Mouse (Mus musculus): ENCODE data around the gene Tshz2.
A peak's percentile ranks its signal among the peaks of the same experiment; 100 is the strongest.

Tshz2 gene

DNA sequence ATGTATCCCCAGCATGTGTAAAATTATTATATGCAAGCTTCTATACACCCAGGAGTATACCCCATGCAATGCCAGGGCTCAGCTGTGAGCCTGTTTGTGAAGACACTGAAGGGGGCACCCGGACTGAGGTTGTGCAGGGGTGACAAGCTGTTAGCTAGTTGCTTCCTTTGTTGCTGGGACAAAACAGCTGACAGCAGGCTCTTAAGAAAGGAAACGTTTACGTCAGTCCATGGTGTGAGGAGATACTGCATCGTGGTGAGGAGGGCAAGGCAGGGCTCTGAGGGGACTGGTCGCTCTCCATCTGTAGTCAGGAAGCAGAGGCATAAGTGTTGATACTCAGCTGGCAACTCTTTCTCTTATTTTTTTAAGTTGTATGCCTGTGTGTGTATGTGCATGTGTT is 237.7 kb downstream of the Tshz2 start:
- no peak for DNase-seq (ENCODE audit: low spot score)

DNA sequence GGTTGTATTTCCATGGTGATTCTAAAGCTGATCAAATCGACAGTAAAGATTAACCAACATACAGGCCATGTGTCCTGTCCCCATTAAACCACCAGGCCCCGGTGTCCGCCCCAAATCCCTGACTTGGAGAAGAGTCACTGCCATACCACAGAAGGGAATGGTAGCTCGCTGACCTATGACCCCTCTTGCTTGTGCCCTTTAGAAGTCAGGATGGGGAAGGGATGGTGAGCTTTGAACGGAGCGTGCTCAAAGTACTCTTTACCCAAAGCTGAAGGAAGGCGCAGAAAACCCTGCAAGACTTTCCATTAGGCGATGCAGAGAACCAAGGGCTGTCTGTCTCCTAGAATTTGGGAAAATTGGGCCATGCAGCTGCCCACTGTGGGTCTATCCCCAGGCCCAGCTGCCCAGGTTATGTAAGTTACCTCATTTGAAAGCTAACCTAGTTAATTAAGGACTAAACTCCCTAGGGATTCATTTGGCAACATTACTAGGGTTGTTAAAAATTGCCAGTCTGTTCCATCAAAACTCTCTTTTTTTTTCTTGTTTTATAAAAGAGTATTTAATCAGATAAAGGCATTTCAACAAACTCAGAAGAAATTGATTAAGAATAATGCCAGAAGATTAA is 238.7 kb downstream of the Tshz2 start:
- DNase-seq (ENCODE audit: low spot score): no peak

DNA sequence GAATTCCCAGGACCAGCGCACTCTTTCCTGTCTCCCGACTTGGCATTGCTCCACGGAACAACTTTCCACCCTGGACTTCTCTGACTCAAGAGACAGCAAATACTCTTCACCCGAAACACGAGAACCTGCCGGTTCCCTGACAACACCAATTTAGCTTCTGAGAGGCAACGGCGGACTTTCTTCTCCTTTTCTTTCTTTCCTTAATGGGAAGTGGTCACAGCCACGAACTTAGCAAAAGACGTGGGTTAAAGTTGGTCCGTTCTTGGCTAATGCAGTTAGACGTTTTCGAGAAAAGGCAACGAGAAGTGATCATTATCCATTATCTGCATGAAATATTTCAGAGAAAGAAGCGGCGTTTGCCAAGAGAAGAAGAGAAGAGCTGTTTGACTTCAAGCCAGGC is 240.6 kb downstream of the Tshz2 start:
- no peak for DNase-seq (ENCODE audit: low spot score)

DNA sequence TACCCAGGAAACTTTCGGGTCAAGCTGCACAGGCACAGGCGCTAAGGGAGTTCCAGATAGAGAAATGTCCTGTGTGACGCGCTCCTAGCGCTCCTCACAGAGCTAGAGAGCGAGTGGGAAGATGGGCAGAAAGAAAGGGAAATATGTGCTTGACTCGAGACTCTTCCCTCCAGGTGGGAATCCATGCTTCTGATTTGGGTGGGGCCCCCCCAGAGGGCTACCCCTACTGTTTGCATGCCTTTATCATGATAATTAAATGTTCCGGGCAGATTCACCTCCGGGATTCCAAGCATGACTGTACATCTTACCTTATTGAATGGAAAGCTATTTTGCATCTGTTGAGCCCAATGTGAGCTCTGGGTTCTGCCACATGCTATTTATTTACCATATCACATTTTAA is 255.1 kb downstream of the Tshz2 start:
- DNase-seq (ENCODE audit: low spot score): no peak

DNA sequence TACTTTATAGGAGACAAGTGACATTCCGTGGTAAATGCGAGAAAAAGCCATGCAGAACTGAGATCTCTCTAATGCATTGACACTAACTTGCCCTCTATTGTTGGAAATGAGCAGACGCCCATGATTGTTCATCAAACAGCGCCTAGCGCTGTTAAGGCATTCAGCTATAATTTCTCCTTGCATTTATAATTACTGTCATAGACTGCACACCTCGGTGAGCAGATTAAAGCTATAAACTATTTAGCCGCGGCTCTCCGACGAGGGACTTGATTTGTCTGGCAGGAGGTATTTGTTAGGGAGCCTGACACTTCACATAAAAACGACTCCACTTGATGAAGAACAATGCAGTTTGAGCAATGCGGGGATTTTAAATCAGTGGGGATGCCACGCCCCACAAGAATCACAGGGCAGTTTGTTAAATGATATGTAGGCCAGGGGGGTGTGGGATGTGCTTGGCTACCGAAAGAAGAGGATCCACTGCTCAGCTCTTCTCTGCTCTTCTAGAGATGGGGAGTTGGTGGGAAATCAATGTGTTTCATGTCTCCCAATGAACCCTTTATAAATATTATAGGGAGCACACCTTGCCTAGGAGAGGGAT is 259.7 kb downstream of the Tshz2 start:
- no peak for DNase-seq (ENCODE audit: low spot score)

DNA sequence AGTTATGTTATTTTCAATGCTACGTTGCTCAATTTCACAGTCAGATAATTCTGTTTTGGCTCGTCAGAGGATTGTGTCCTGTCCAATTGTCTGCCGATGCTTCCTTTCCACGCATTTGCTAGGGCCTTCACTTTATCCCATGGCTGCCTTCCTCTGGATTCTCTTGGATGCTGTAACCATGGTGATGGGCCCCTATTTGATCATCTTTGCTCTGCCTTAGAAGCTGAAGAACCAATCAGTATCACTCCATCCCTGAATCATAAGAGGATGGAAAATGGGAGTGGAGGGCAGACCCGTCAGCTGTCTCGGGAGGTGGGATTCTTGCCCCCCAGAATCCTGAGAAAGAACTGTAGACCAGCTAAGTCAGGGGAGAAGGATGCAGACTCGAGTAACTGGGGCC is 270.1 kb downstream of the Tshz2 start:
- no peak for DNase-seq (ENCODE audit: low spot score)

DNA sequence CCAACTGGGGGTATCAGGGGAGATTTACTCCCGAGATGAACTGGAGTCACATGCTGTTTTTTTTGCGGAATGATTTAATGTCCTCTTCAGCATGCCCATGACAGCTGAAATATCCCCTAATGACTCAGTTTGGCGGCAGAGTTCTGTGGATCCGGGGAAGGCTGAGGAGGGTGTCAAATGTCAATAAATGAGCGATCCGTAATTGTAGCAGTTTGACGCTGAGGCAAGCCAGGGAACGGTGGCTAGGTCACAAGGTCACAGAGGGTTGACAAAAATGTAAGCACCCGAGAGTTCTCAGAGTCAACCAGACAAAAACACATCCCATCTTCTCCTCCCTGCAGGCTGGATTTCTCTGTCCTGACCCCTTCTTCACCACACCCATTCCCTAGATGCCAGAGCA is 273.6 kb downstream of the Tshz2 start:
- DNase-seq (ENCODE audit: low spot score): peak; percentile 43

DNA sequence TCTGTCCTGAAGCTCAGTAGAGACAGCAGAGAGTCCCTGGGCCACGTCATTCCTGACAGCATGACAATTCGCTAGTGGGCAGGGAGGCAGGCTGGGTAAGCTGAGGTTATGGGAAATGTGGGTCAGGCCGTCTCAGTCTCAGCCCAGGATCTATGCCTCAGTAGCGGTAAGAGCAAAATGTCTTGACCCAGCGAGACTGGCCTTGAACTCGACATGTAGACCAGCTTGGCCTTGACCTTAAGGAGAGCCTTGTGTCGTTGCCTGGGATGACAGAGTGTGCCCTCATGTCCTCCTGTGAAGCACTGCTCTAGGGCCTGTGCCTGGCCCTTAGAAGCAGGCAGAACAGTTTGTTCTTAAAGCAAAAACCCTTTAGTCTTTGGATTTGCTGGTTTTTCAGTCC is 275.2 kb downstream of the Tshz2 start:
- DNase-seq (ENCODE audit: low spot score): no peak

DNA sequence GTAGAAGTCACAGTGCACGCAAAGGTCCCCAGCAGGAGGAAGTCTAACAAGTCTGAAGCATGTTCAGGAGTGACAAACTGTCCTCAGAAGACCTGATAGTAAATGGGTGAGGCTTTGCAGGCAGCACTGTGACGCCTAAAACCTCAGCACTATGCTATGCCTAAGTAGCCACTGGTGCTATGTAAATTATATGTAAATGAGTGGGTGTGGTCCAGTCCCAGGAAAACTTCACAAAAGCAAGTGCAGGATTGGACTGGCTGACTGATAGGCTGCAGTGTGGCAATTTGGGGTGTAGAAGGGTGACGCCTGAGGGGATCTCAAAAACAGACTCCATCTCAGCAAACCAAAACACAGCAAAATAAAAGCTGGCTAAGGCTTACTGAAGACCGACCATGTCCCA is 277.8 kb downstream of the Tshz2 start:
- no peak for DNase-seq (ENCODE audit: low spot score)

DNA sequence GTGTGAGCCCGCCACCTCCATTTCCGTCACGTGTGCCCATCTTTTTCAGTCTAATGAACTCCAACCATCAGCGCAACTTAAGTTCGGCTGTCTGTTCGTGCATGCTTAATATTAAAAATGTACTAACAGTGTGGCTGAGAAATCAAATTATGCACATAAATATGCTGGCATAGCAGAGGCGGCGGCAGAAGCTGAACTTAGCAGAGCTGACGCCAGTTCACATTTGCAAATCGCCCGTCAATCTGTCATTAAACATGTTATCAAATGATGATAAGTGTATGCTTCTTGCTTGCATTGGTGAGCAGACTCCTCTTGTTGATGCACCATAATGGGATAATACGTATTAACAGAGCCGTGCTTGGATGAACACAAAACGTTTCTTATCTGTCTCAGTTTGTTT is 280.0 kb downstream of the Tshz2 start:
- no peak for DNase-seq (ENCODE audit: low spot score)

DNA sequence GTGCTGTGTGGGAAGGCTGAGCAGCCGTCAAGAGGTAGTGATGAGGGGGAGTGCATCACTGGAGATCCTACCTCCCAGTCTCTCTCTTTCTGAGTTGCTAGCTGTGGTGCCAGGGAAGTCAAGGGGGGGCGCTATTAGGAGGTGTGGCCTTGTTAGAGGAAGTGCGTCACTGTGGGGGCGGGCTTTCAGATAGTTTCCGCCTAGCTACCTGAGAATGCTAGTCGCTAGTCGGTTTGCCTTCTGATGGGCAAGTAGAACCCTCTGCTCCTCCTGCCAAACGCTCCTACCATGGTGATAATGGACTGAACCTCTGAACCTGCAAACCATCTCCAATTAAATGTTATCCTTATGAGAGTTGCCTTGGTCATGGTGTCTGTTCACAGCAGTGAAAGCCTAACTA is 282.1 kb downstream of the Tshz2 start:
- DNase-seq (ENCODE audit: low spot score): no peak

DNA sequence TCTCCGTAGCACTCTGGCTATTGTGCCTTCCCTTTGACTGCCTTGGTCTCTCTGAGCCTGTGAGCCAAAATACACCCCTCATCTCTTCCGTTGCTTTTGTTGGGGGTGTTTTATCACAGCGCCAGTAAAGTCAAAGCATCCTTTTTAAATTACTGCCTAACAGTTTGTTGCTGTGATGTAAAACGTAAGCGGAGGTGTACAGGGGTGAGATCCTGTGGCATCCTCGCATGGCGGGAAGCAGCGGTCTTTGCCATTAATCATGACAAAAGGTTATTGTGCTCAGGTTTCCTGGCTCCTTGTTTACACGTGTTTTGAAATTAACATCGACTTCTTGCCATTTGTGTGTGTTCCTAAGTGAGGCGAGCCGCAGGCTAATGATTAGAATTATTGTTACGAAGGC is 282.5 kb downstream of the Tshz2 start:
- DNase-seq (ENCODE audit: low spot score): no peak

DNA sequence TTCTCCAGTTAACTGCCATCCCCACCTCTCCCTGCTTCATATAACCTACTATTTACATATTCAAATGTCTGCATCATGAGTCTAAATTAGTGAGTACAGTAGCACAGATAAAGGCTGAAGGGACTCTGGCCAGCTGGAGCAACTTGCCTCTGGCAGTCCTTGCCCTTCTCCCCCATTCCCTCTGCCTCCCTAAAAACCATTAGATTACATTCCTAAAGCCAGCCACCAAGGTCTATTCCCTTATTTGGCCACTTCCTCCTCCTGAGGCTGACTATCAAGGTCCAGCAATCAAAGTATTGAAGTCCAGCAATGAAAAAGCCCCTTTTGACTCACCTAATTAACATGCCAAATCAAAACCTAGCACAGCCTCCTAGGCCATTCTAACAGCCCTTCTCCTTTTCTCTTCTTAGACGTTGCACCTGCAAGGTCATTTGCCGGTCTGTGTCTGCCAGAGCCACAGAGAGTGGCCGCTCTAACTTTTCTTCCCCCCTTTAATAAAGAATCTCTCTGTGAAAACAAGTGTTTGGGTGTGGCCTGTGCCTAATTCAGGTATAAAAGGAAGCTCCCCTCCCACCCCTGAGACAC is 286.4 kb downstream of the Tshz2 start:
- DNase-seq (ENCODE audit: low spot score): no peak

DNA sequence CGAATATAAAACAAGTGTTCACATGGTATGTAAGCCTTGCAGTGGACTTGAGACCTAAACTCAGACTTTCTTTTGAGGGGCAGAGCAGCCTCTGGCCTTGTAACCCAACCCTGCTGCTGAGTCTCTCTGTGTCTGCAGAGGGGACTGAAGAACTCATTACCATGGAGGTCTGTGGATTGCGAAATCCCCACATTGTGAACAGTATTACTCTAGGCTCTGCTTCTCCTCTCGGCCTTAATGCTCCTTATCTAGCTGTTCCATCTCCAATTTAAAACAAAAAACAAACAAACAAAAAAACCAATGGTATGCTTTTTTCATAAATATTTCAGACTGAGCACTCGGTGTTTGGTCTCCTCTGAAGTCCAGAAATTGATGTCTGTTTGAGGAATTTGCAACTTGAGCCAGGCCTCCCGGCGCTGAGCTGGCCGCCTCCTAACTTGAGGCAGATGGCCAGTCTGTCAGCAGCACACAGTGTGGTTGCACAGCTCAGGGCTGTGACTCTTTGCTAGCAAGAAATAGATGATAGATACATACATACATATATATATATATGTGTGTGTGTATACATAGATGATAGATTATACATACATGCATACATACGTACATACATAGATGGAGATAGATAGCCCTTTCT is 291.5 kb downstream of the Tshz2 start:
- no peak for DNase-seq (ENCODE audit: low spot score)

DNA sequence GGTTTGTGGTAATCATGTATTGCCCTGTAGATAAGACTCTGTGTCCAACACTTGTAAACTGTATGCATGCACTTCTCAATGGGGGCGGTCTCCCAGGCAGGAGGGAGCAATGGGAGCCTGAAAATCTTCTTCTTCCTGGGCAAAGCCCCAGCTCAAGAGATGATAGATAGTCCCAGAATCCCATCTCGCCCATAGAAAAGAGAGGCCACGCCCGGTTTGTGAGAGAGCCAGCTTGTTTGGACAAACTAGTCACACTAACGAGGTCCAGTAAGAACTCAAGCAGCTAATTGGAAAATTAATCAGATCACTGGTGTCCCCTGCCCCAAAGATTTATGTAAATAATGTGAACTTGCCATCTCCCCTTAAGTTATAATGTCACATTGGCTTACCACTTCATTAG is 292.7 kb downstream of the Tshz2 start:
- no peak for DNase-seq (ENCODE audit: low spot score)

DNA sequence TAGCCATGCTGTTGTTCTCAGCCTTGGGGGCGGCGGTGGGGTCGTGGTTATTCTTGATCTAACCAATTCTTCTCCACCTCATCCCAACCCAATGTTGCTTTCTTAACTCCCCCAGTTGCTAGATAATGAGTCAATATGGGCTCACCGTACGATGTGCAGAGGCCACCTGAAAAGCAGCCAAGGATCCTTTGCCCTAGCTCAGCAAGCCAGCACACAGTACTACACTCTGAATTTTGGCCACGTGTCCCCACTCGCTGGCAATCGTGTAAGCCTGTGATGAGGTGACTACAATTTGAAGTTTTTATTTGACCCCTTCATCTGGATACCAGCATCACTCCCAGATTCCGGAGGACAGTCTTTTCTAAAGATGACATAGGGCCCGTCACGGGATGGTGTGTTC is 293.2 kb downstream of the Tshz2 start:
- no peak for DNase-seq (ENCODE audit: low spot score)

DNA sequence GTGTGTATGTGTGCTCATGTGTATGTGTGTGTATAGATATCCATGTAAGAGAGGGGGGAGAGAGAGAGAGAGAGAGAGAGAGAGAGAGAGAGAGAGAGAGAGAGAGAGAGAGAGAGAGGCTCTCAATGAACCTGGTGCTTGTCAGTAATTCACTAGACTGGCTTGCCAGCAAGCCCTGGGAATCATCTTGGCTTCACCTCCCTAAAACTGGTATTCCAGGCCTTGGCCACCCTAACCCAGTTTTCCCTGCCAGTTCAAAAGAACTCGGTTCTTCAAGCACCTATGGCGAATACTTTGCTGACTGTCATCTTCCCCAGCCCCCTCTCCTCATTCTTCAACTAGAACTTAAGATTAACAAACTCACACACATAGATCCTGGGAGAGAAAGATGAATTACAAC is 294.6 kb downstream of the Tshz2 start:
- no peak for DNase-seq (ENCODE audit: low spot score)

DNA sequence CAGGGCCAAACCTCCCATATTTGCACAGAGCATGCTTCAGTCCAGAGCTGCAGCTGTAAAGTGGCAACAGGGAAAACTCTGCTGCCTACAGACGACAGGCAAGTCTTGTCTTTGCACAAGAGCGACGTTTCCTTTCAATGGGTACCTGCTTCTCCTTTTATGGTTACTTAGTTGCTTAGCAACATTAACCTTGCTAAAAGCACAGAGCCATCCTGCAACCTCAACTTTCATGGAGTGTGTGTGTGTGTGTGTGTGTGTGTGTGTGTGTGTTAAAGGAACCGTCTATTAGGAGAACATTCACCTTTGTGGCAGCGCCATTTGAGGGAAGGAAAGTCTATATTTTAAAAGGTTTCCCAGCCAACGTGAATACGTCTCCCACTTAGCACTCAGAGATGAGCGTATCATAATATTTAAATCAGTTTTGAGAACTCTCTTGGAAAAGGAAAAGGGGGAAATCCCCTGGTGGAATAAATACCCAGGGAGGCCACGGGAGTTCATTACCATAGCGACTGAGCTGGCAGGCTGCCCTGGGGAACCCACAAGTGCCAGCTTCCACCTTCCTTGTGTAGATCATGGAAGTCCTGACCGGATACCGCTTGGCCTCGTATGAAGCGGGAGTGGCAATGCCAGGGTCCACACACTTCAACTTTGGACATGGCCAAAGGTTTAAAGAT is 295.8 kb downstream of the Tshz2 start:
- DNase-seq (ENCODE audit: low spot score): no peak

DNA sequence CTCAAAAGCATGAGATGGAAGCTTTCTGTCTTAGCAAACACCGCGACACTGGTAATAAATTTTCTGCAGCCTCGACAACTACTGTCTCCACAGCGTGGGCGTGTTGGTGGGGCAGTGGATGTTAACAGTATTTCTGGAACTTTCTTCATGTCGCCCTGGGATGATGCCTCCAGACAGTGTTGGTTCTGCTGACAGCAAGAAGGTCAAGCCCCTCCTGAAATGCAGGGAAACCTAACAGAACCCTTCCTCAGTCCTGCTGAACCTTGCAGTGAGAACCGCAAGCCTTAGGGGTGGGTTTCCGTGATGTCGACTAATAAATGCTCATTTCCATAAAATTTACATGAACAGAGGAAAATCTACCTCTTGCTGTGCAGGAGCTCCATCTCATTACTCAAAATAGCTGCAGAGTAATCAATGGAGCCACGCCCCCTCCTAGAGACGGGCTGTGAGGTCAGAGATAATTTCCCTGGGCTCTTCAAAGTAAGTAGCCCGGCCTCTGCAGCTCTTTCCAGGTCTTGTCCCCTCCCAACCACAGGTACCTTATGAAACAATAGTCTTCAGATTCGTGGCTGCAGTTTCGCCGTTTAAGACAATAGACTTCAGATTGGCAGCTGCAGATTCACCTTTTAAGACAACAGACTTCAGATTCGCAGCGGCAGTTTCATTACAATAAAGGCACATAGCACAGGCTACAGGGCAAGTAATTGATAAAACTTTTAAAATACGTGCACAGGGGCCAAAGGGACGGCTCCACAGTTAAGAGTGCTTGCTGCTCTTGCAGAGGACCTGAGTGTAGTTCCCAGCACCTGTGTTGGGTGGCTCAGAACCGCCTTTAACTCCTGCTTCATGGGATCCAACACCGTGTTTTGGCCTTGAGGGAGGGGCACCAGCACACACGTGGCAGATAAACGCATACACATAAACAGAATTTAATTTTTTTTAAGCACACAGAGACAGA is 297.0 kb downstream of the Tshz2 start:
- DNase-seq (ENCODE audit: low spot score): peak; percentile 70

DNA sequence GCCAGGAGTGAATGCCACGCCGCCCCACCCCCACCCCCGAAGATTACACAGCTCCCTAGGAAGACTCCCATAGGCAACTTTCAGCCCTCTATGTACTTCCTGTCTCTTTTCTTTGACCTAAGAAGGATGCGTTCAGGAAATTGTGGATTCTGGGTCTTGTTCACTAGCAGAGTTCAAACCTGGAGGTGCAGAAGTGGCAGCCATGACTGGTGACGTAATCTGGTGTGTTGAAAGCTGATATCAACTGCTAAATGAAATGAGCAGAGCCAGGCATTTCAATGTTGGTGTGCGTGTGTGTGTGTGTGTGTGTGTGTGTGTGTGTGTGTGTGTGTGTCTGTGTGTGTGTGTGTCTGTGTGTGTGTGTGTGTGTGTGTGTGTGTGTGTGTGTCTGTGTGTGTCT is 302.8 kb downstream of the Tshz2 start:
- DNase-seq (ENCODE audit: low spot score): no peak

DNA sequence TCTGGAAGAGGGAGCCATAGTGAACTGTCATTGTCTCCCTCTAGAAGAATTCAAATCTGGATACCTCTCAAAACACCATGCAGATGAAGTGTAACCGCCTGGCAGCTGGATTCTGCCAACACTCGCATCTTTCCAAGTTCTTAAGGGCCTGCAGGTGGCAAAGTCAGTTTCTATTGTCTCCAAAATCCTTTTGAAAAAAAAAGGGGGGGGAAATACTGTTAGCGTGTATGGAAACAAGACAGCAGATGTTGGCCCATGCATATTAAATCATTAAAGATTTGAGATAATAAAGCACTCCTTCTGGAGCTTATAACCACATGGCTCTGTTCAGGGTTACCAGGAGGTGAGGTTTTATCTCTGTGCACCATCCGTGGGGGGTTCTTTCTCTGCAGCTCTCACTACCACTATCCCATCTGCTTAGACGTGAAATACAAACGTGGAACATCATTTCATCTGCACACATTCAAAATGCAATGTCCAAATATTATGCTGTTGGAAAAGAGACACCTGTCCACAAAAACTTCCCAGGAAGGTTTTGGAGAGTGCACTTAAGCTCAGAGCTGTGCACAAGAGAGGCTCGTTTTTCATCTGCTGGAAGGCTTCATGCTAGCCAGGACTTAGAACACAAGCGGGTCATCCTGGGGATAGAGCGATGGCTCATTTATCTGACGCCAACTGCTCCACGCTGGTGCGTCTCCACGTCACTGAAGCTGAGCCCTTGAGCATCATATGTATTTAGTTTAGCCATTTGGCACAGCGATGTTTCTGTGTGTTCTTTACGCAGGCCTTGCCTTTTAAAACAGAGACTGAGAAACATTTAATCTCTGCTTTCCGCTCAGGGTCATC is 307.7 kb downstream of the Tshz2 start:
- no peak for DNase-seq (ENCODE audit: low spot score)

All from yolk sac, embryonic 10.5 days (tissue).